Mouse (Mus musculus) stomach, postnatal 0 days (tissue): ENCODE data around the gene Egfl6. TPM values are rescaled to one million over a fixed set of nuclear protein-coding genes. Genes with fewer than 3 reads are reported as not detected.

Experiments used
- ATAC-seq: fragments of 200-750 bp; cut with Nextera tagmentation; 2 replicates; pipeline ENCODE4 v1.8.0; 2017; ENCODE audit not compliant: low FRiP score, low TSS enrichment
- DNase-seq: peaks from one replicate; pipeline ENCODE4 v3.0.0-alpha.2; 2016; ENCODE audit warnings: low spot score
- H3K27ac ChIP-seq: fragments of 300-500 bp; sonication (generic); replicated peaks from 2 replicates; pipeline ENCODE4 v1.5.1; 2014; ENCODE audit warnings: mild to moderate bottlenecking, control low read depth
- H3K27me3 ChIP-seq: fragments of 300-500 bp; sonication (generic); 2 replicates; pipeline ENCODE4 v1.6.1; 2014; ENCODE audit warnings: low read length; ENCODE audit not compliant: control insufficient read depth, insufficient read depth
- H3K36me3 ChIP-seq: fragments of 300-500 bp; sonication (generic); 2 replicates; pipeline ENCODE4 v1.6.1; 2014; ENCODE audit warnings: low read length, mixed read lengths; ENCODE audit not compliant: control insufficient read depth, insufficient read depth
- H3K4me1 ChIP-seq: fragments of 300-500 bp; sonication (generic); replicated peaks from 2 replicates; pipeline ENCODE4 v1.6.1; 2014; ENCODE audit warnings: antibody characterized with exemption; ENCODE audit not compliant: control insufficient read depth, insufficient read depth
- H3K4me2 ChIP-seq: fragments of 300-500 bp; sonication (generic); replicated peaks from 2 replicates; pipeline ENCODE4 v1.6.1; 2014; ENCODE audit warnings: low read depth, mild to moderate bottlenecking, control low read depth, moderate library complexity
- H3K4me3 ChIP-seq: fragments of 300-500 bp; sonication (generic); 2 replicates; pipeline ENCODE4 v1.5.1; 2014; ENCODE audit warnings: low read depth, low read length, control low read depth
- H3K9ac ChIP-seq: fragments of 300-500 bp; sonication (generic); 2 replicates; pipeline ENCODE4 v1.6.1; 2014; ENCODE audit warnings: mild to moderate bottlenecking, low read length, control low read depth, mixed read lengths
- H3K9me3 ChIP-seq: fragments of 300-500 bp; sonication (generic); 2 replicates; pipeline ENCODE4 v1.6.1; 2016; ENCODE audit warnings: low read length; ENCODE audit not compliant: control insufficient read depth
- CTCF ChIP-seq: IDR thresholded peaks from 2 replicates; pipeline ENCODE4 v1.5.1; 2016; ENCODE audit warnings: antibody characterized with exemption, low read depth, mild to moderate bottlenecking, moderate library complexity
- EP300 ChIP-seq: optimal IDR thresholded peaks from 2 replicates; pipeline ENCODE3; 2016; ENCODE audit warnings: antibody characterized with exemption
- WGBS: fragments of 180-500 bp; shearing (Covaris S2); extraction: QIAGEN DNeasy Blood & Tissue Kit; methylation state at CpG from one replicate; pipeline ENCODE4 v1.1.7; 2014; 5-methylcytosine and 5-hydroxymethylcytosine counted together
- polyA plus RNA-seq: library from polyadenylated mRNA; unstranded; fragments of >200 nt; fragmentation: Nextera tagmentation; extraction: Ambion mirVana; gene quantifications from 2 replicates; pipeline ENCODE4 v1.2.1, GENCODE M21; 2015

Gene Egfl6
- polyA plus RNA-seq, 1 experiment from 2014 or later, result 21.2 TPM

- Histone ChIP-seq H3K4me3 (no peak overlapping the region), H3K27ac (no peak overlapping the region), H3K9ac (no peak overlapping the region), H3K4me2 (peak overlapping the region; percentile 36), H3K9me3 (no peaks in the 10 kb centered on the region), H3K4me1 (no peaks in the 10 kb centered on the region), H3K27me3 (no peaks in the 10 kb centered on the region), H3K36me3 (no peaks in the 10 kb centered on the region)
- TF ChIP-seq CTCF (no peak), EP300 (no peak)
- DNase-seq (no peak), ATAC-seq (no peak)
- 55% methylated on average over 6 of the region's 6 CpGs for WGBS
Observed at GRCm38 (mm10) chrX:166477393-166477792, 108.1 kb downstream of the Egfl6 start.

Other genes starting within 250 kb of the Egfl6 start
- 28.3 and 28.5 TPM in 2 replicates for gene Trappc2, start 145.1 kb downstream of the Egfl6 start, polyA plus RNA-seq
- gene Ofd1, start 145.0 kb downstream of the Egfl6 start, polyA plus RNA-seq, result 4.9 and 5.3 TPM in 2 replicates
- 82.2 and 85.1 TPM in 2 replicates for gene Rab9, start 105.9 kb downstream of the Egfl6 start, polyA plus RNA-seq
- gene Tceanc, start 67.2 kb downstream of the Egfl6 start, polyA plus RNA-seq, result 4.1 and 4.2 TPM in 2 replicates